Mouse (Mus musculus) T-helper 1 cell (primary cell): Measurements from ENCODE around the gene Pola2.

Source experiments
- in situ Hi-C: fragments of 300-600 bp; cut with MboI, MseI; formaldehyde crosslinking; loops from one replicate; pipeline ENCODE4 v1.15.1; 2025; ENCODE audit warnings: high pct_unique_total_duplicates

Pola2 gene

GRCm38 (mm10) chr19:5937836-5938406 is 26.1 kb downstream of the Pola2 start:
- in situ Hi-C loops: no loop called here

DNA sequence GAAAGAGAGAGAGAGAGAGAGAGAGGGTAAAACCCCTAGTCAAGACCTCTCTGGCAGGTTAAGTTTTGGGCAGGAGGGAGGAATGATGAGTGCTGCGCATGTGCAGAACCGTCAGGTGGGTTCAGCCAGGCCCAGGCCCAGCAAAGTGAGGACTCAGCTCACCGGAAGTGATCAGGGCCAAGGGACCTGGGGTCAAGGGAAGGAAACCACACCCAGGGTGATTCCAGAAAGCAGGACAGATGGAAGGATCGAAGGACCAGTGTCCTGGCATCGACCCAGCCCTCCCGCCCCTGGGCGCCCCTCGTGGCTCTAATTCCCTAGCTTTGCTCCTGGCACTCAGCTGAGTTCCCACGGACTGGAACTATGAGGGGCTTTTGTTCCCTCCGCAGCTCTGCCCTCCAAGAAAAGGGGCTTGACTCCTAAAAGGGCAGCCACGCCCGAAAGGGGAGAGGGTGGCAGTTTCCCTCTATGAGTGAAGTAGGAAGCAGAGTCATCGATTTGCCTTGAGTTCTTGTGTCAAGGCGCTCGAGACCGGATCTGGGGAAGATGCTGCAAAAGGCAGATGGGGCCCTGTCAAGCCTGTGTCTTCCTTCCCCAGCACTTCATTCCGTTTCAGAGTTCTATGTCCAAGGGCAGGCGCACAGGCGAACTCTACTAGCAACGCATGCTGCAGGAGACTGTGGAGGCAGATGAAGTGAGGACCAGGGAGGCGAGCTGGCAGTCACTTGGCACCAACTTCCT is 26.7 kb downstream of the Pola2 start:
- in situ Hi-C loops: no loop called here

- in situ Hi-C loops: no loop called here
These were observed 28.3 kb downstream of the Pola2 start for GRCm38 (mm10) chr19:5935691-5936090.

GRCm38 (mm10) chr19:5935266-5935665 is 28.7 kb downstream of the Pola2 start:
- in situ Hi-C loops: no loop called here

- in situ Hi-C loops: no loop called here
These were observed 34.1 kb downstream of the Pola2 start for GRCm38 (mm10) chr19:5929634-5930596.

DNA sequence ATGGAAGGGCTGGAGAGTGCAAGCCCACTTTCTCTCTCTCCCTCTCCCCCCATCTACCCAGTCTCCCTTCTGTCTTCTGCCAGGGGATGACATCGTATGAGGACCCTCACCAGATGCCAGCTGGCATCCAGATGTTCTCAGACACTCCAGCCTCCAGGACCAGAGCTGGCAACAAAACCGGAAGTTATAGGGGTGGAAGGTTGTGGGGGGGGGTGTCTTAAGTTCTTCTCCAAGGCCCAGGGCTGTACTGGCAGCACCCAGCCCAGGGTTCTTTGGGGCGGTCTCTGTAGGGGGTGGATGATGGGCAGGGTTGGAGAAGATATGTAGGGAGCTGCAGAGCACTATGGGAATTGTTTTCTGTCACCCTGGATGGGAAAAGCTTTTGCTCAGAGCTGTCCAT is 35.5 kb downstream of the Pola2 start:
- in situ Hi-C loops: no loop called here

- in situ Hi-C loops: no loop called here
These were observed 35.9 kb downstream of the Pola2 start for GRCm38 (mm10) chr19:5928104-5928503.

DNA sequence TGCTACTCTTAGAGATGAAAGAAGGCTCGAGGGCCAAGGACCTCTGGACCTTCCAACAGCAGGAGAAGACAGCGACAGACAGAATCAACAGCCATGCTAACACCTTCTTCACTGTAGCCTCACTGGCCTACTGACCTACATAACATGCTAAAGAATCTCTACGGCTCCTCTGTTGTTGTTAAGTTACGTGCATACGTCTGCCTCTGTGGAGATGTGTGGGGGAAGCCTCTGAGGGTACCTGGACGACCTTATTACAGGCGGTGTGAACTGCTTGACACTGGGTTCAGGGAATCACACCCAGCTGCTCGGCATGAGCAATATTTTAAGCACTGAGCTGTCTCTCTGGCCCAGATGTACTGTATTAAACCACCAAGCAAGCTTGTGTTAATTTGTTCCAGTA is 36.5 kb downstream of the Pola2 start:
- in situ Hi-C loops: no loop called here

GRCm38 (mm10) chr19:5927026-5927425 is 37.0 kb downstream of the Pola2 start:
- in situ Hi-C loops: no loop called here

DNA sequence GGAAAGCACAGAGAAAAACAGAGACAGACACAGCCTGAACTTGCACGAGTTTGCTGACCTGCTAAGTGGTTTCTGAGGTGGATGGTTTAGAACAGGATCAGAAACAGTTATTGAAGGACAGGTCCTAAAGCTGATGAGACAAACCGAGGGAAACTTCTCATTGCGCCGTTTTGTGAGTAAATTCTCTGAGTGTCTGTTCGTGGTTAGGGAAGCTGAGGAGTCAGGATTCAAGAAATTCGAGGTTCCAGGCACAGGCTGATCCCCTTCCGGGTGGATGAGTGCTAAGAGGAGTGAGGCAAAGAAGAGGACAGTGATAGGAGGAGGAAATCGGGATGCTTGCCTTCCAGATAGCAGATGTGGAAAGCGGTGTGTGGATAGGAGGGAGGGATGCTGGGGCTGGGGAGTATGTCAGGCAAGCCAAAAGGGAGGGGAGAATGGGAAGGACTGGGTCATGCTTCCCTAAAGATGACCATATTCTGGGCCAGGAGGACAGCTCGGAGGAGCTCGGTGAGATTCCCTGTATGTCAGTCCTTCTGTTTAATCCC is 38.6 kb downstream of the Pola2 start:
- in situ Hi-C loops: no loop called here

- in situ Hi-C loops: no loop called here
These were observed 39.3 kb downstream of the Pola2 start, which contains the start of gene Cdc42ep2 for GRCm38 (mm10) chr19:5924713-5925093. TSS of gene Cdc42ep2 (minus strand) at chr19:5924816.

GRCm38 (mm10) chr19:5923990-5924712 is 39.9 kb downstream of the Pola2 start:
- in situ Hi-C loops: no loop called here

DNA sequence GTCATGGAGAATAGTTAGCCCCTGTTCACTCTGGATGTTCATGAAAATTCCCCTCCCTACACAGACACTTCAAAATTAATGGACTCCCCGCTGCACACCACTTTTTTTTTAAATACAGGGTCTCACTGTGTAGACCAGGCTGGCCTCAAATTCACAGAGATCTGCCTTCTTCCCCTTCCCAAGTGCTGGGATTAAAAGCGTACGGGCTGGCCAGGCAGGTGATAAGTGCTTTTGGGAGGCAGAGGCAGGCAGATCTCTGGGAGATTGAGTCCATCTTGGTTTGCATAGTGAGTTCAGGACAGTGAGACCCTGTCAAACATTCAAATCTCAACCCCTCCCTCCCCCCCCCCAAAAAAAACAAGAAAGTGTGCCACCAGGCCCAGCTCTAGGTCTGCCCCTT is 41.0 kb downstream of the Pola2 start:
- in situ Hi-C loops: no loop called here

DNA sequence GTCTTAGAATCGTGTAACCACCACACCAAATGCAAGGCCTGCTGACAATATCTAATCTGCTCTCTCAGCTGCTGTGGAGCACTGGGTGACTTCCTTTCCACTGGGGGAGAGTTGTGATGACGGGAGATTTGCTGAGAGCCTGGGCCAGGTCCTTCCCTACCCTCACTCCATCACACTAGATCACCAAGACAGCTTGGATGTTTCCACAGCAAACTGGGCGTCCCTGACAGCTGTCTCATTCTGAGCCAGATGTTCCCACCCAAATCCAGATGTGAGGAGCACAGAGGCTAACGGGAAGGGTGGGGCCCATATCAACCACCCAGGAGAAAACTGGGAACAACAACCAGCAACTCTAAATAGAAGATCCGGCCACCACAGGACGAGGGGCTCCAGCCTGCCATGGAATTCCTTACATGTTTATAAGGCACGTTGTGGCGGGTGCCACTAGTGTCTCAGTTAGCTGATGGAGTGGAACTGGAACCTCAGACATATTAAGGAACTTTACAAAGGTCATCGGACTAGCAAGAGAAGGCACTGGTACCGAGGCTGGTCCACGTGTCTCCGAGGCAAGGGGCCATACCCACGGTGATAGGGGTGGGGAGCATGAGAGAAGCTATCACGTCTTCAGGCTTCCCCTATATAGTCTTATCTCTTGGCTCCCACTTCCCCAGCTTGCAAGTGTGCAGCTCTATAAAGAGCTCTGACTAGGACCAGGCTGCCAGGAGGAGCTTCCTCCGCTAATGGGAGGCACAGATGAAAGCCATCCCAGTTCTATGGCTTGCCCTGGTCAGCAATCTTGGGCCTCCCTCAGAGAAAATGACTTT is 41.7 kb downstream of the Pola2 start:
- in situ Hi-C loops: no loop called here

DNA sequence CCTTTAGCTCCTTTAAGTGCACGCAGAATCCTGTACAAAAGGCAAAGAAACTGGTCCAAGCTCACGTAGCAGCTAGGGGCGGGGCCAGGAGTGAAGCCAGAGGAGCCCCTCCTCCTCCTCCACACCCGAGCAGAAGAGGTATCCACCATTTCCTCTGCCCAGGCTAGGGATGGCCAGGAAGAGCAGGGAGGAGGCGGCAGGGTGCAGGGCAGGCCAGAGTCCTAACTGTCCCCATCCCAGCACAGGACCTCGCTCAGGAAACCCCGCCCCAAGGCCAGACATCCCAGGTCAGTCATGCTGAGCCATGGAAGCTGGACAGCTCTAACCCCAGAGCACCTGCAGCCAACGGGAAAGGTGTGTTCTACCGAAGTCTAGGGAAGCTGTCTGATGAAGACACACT is 42.3 kb downstream of the Pola2 start:
- in situ Hi-C loops: no loop called here

DNA sequence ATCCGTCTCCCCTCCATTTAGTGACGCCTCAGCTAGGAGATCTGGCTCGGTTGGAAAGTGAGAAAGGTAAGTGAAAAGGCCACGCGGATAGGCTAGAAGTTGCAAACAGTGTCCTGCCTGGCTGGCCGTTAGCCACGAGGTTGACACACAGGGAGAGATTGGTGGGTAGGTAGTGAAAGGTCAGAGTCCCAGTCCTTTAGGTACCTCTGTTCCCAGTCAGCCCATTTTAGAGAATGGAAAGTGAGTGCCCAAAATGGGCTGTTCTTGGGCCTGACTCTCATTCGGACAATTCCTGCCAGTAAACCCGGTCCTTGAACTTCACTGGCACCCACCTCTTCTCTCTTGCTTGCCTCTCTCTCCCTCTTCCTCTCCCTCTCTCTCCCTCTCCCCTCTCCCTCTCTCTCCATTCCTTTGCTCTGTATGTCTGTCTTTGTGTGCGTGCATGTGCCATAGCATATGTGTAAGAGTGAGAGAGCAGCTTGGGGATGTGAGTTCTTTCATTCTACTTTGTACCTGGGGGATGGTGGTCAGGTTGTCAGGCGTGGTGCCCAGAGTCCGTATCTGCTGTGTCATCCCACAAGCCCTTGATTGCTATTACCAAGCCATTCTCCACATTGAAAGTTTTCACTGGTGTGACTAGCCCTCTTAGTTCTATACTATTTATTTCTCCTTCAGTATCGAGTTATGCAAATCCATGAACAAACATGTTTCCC is 50.8 kb downstream of the Pola2 start, which contains the start of gene Dpf2:
Gene Dpf2 (minus strand): TSS at position 4 of the 713 bp plus-strand sequence.
- in situ Hi-C loops: no loop called here

GRCm38 (mm10) chr19:5912103-5913006 is 51.6 kb downstream of the Pola2 start:
- in situ Hi-C loops: no loop called here

DNA sequence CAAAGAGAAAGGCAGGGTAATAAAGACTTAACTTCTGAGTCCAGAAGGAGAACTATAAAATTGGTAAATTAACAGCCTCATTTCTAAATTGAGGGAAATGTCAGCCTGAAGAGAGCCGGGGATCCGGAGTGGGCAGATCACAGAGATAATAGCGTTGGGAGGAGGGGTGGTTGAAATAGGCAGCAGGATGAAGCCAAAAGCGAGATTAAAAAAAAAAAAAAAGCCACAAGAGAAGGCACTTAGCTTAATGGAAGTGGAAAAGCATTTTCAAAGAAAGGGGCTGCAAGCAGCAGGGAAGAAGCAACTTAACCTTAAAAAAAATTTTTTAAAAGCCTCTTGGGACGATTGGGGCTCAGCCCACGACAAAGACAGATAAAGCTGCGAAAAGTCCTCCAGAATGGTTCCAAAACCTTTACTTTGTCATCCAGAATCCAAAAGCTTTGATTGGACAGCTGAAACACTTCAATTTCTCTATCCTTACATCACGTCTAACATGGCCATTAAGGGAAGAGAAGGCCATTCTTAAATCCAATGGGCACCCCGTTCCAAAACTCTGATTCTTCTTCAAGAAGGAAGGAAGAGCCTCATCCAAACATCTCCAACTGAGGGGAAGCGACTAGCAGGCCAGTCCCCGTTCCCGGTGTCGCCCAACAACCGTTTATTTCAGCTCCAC is 52.4 kb downstream of the Pola2 start:
- in situ Hi-C loops: no loop called here
